Mouse (Mus musculus) heart, embryonic 14.5 days (tissue): ENCODE results near the gene Myof. TPM values are rescaled to one million over a fixed set of nuclear protein-coding genes. Genes with fewer than 3 reads are reported as not detected.

Experiments
- ATAC-seq: fragments of 200-750 bp; cut with Nextera tagmentation; 2 replicates; pipeline ENCODE4 v1.8.0; 2017; ENCODE audit warnings: low read depth, moderate TSS enrichment; ENCODE audit not compliant: insufficient number of reproducible peaks, insufficient read depth, low FRiP score
- H3K27ac ChIP-seq, 2 experiments: fragments of 200-500 bp in 1 of 2; fragments of 300-500 bp in 1 of 2; sonication (generic) in 1 of 2; replicated peaks in 1 of 2; 2 replicates each; pipeline ENCODE4 v1.5.1; 2012 to 2014; ENCODE audit warnings: low read depth in 2 of 2, low read length in 2 of 2, control low read depth in 1 of 2, mild to moderate bottlenecking in 1 of 2, mixed read lengths in 1 of 2; ENCODE audit not compliant: control insufficient read depth in 1 of 2, insufficient read depth in 1 of 2
- H3K27me3 ChIP-seq: fragments of 300-500 bp; sonication (generic); 2 replicates; pipeline ENCODE4 v1.6.1; 2014; ENCODE audit warnings: mild to moderate bottlenecking, low read length, control low read depth; ENCODE audit not compliant: control insufficient read depth, insufficient read depth
- H3K36me3 ChIP-seq: fragments of 300-500 bp; sonication (generic); 2 replicates; pipeline ENCODE4 v1.6.1; 2014; ENCODE audit warnings: mild to moderate bottlenecking, control low read depth, low read length, mixed read lengths; ENCODE audit not compliant: control insufficient read depth, insufficient read depth
- H3K4me1 ChIP-seq, 2 experiments: fragments of 200-500 bp in 1 of 2; fragments of 300-500 bp in 1 of 2; sonication (generic) in 1 of 2; 2 replicates each; pipeline ENCODE4 v1.6.1; 2012 to 2014; ENCODE audit warnings: low read length in 2 of 2, control low read depth in 1 of 2, mixed read lengths in 1 of 2; ENCODE audit not compliant: control insufficient read depth in 2 of 2, insufficient read depth in 2 of 2
- H3K4me2 ChIP-seq: fragments of 300-500 bp; sonication (generic); 2 replicates; pipeline ENCODE4 v1.6.1; 2014; ENCODE audit warnings: mild to moderate bottlenecking, low read length
- H3K4me3 ChIP-seq, 2 experiments: fragments of 200-500 bp in 1 of 2; fragments of 300-500 bp in 1 of 2; sonication (generic) in 1 of 2; 2 replicates each; pipeline ENCODE4 v1.5.1; 2012 to 2014; ENCODE audit warnings: low read length in 2 of 2, mild to moderate bottlenecking in 2 of 2, control low read depth in 1 of 2, low read depth in 1 of 2, moderate library complexity in 1 of 2; ENCODE audit not compliant: control insufficient read depth in 1 of 2, insufficient read depth in 1 of 2
- H3K9ac ChIP-seq: fragments of 300-500 bp; sonication (generic); 2 replicates; pipeline ENCODE4 v1.6.1; 2014; ENCODE audit warnings: mild to moderate bottlenecking, low read length
- H3K9me3 ChIP-seq: fragments of 300-500 bp; sonication (generic); 2 replicates; pipeline ENCODE4 v1.6.1; 2016; ENCODE audit warnings: low read length, control low read depth; ENCODE audit not compliant: control insufficient read depth
- WGBS: fragments of 180-500 bp; shearing (Covaris S2); extraction: QIAGEN DNeasy Blood & Tissue Kit; methylation state at CpG from one replicate; pipeline ENCODE4 v1.1.7; 2014; 5-methylcytosine and 5-hydroxymethylcytosine counted together
- polyA plus RNA-seq: library from polyadenylated mRNA; unstranded; fragments of >200 nt; fragmentation: Nextera tagmentation; extraction: Ambion mirVana; gene quantifications from 2 replicates; pipeline ENCODE4 v1.2.1, GENCODE M21; 2014

Gene Myof
- polyA plus RNA-seq, 1 experiment from 2014 or later = 5.3 TPM

DNA sequence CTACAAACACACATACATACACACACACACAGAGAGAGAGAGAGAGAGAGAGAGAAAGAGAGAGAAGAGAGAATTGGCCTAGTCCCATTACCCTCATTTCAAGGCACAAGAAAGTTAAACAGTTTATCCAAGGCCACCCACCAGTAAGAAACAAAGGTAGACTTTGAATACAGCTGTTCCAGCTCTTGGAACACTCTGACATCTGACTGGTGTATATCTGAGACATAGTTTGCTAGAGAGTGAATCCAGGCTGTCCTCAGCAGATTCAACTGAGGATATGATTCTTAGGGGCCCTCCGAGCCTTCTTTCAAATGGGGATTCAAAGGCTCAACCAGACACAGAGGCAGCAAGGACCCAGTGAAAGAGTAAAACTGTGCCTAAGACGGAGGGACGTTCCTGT is 14.1 kb downstream of the Myof start:
- peaks cover 27 to 37% of the 10 kb centered on the region in 2 experiments for H3K4me1 ChIP-seq
- no peaks in the 10 kb centered on the region for H3K36me3 ChIP-seq
- no peak overlapping the region for H3K4me3 ChIP-seq
- no peak overlapping the region for H3K4me2 ChIP-seq
- H3K9ac ChIP-seq = no peak overlapping the region
- ATAC-seq = no peak
- H3K27me3 ChIP-seq = no peaks in the 10 kb centered on the region
- no peak overlapping the region for H3K27ac ChIP-seq
- WGBS = 83% methylated on average over 3 of the region's 3 CpGs
- H3K9me3 ChIP-seq = no peaks in the 10 kb centered on the region

DNA sequence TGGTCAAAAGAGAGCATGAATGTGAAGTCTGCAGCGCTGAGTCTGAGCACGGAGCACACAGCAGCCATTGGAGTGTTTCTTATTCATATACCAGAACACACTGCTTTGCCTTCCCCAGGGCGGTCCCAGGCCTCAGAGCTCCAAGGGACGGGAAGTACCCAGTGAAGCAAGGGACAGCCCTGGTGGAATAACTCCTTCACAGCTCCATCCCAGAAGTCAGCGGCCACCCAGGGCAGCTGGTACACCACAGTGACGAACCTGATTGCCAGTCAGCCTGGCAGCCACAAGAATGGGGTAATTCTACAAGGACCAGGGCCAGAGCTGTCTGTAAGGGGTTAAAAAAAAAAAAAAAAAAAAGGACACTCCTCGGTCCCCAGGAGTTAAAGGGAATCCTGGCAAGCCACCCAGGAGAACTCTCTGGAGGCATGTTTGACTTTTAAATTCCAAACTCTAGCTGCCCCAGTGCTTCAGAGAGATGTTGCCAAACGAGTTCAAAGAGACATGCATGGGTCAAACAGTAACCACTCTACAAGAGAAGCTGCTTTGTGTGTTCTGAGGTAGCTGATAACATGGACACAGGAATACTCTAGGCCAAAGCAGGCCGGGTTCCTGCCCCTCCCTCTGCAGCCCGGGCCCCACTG is 15.4 kb downstream of the Myof start:
- Histone ChIP-seq H3K4me3 (no peak overlapping the region), H3K27ac (peak overlapping the region; percentile 18 to 25), H3K27me3 (no peaks in the 10 kb centered on the region), H3K9me3 (no peaks in the 10 kb centered on the region), H3K4me1 (peaks cover 27 to 37% of the 10 kb centered on the region in 2 experiments), H3K4me2 (no peak overlapping the region), H3K9ac (no peak overlapping the region), H3K36me3 (no peaks in the 10 kb centered on the region)
- no peak for ATAC-seq
- 53% methylated on average over 10 of the region's 10 CpGs for WGBS

DNA sequence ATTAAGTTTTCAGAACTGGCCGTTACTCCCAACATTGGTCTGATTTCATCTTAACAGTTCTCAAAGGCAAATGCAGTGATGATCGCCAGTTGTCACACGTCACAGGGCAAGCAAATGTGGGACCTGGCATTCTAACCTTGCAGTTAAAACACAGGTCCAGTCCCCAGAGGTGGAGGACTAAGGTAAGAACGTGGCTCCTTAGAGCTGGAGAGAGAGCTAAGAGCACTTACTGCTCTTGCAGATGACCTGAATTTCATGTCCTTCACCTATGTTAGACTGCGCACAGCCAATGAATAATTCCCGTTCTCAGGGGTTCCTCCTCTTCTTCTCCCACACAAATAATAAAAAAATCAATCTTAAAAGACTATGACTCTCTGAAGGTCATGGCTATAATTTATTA is 16.0 kb downstream of the Myof start:
- peak overlapping the region in 1 of 2 experiments; percentile 60; a peak in 2 of 4 replicates for H3K27ac ChIP-seq
- H3K27me3 ChIP-seq = no peaks in the 10 kb centered on the region
- H3K9me3 ChIP-seq = no peaks in the 10 kb centered on the region
- H3K36me3 ChIP-seq = no peaks in the 10 kb centered on the region
- peaks cover 27 to 37% of the 10 kb centered on the region in 2 experiments for H3K4me1 ChIP-seq
- no peak overlapping the region for H3K4me3 ChIP-seq
- no peak overlapping the region for H3K4me2 ChIP-seq
- ATAC-seq = no peak
- no peak overlapping the region for H3K9ac ChIP-seq
- 82% methylated on average over 6 of the region's 6 CpGs for WGBS

DNA sequence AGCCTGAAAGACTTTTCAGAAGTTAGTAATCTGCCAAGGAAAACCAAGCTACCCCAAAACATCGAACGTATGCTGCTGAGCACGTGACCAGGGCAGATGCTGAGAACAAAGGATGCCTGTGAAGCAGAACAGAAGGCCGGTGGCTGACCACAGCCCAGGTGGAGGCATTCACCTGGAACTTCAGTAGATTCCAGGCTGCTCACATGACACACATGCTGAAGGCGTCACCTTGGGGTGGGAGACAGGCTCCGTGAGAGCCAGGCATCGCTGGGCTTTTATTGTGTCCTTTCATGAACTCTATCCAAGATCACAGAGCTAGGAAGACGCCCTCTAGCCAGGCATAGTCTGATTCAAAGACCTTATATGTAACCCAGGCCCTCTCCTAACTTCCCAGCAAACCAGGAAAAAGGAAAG is 17.2 kb downstream of the Myof start:
- no peaks in the 10 kb centered on the region for H3K36me3 ChIP-seq
- H3K27ac ChIP-seq = peak overlapping the region; percentile 56 to 72; a peak in 3 of 4 replicates
- no peak overlapping the region for H3K9ac ChIP-seq
- no peaks in the 10 kb centered on the region for H3K9me3 ChIP-seq
- no peak for ATAC-seq
- H3K4me2 ChIP-seq = no peak overlapping the region
- peaks cover 25 to 36% of the 10 kb centered on the region in 2 experiments for H3K4me1 ChIP-seq
- 72% methylated on average over 8 of the region's 8 CpGs for WGBS
- no peaks in the 10 kb centered on the region for H3K27me3 ChIP-seq
- no peak overlapping the region for H3K4me3 ChIP-seq

DNA sequence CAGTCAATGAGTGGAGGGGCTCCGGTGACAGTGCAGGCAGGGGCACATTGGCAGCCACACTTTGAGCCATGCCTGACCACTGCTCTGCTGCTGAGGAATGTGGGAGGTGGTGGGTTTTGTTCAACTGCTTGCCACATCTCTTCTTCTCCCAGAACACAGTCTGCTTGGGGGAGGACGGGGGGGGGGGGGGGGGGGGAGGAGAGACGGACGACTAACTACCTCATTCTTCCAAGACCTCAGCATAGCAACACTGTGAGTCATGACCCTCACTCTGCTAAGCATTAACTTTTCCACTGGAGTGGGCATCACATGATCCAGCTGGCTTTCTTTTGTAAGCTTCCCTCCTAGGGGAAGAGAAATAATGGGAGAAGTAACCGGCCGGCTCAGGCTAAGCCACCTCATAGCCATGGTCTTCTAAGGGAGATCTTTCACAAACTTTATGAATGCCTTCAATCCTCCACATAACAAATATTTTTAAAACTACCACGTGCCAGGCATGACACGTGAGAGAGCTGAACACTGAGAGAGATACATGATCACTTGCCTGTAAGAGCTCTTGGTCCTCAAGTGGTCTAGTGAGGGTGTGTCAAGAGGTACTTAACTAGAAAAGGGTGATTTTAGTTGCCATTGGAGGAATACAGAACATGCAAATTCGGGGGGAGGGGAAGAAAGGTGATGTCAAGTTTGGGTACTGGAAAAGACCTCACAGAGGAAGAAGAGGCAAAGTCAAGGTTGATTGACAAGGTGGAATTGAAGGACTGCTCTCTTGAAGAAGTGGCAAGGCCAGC is 17.9 kb downstream of the Myof start:
- Histone ChIP-seq H3K4me1 (peaks cover 24 to 33% of the 10 kb centered on the region in 2 experiments), H3K36me3 (no peaks in the 10 kb centered on the region), H3K9ac (no peak overlapping the region), H3K27me3 (no peaks in the 10 kb centered on the region), H3K4me3 (no peak overlapping the region), H3K9me3 (no peaks in the 10 kb centered on the region), H3K27ac (peak overlapping the region; percentile 52 to 72), H3K4me2 (peak overlapping the region; percentile 18; the same call in 1 of the 2 replicates)
- WGBS = 25% methylated on average over 8 of the region's 9 CpGs
- ATAC-seq = peak; percentile 62

DNA sequence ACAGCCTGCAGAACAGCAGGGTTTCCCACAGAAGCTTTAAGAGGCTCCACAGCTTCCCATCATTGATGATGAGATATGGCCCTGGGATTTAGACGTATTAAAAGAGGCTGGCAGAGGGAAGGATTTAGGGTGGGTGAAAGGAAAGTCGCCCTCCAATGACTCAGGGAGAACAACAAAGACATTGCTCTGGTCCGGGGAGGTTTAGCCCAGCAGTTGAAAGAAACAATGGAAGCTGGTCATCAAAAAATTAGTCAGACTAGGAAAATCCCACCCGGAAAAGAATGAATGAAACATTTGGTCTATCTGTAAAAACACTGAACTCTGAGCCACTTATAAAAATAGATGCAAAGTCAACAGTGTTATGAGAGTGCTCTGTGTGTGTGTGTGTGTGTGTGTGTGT is 19.8 kb downstream of the Myof start:
- Histone ChIP-seq H3K9me3 (no peaks in the 10 kb centered on the region), H3K4me1 (peaks cover 20 to 33% of the 10 kb centered on the region in 2 experiments), H3K27me3 (no peaks in the 10 kb centered on the region), H3K9ac (no peak overlapping the region), H3K4me3 (no peak overlapping the region), H3K36me3 (no peaks in the 10 kb centered on the region), H3K27ac (no peak overlapping the region), H3K4me2 (no peak overlapping the region)
- ATAC-seq = no peak
- WGBS = 64% methylated on average over 4 of the region's 4 CpGs

DNA sequence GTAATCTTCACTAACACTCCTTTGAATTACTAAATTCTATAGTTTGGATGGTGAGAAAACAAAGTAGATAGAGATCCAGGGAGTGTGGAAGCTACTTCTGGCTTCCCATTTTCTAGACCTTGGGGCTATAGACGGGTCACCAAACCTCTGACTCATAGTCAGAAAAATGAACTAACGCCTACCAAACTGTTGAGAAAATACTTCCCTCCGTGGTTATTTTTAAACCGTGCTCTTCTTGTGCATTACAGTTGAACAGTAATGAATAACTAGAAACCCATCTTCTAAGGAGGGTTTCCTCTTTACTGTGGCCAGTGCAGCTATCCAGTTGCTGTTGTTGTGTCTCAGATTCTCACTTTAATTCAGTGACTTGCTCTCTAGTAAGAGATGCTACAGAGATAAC is 20.7 kb downstream of the Myof start:
- H3K27me3 ChIP-seq = no peaks in the 10 kb centered on the region
- whole genome bisulfite sequencing = 39% methylated on average over 4 of the region's 4 CpGs
- H3K36me3 ChIP-seq = no peaks in the 10 kb centered on the region

More for the DNA sequence above, 20.7 kb downstream of the Myof start:
- Histone ChIP-seq H3K4me2 (no peak overlapping the region), H3K4me3 (no peak overlapping the region), H3K9me3 (no peaks in the 10 kb centered on the region), H3K27ac (no peak overlapping the region; a peak in 1 of 4 replicates), H3K4me1 (peaks cover 15 to 24% of the 10 kb centered on the region in 2 experiments), H3K9ac (no peak overlapping the region)
- no peak for ATAC-seq
